Mouse (Mus musculus): ENCODE data around the gene Paics.

The Paics gene

GRCm38 (mm10) chr5:77011082-77011481 is 60.0 kb downstream of the Paics start:
- peak; percentile 29 for DNase-seq (ENCODE audit: low read depth)

GRCm38 (mm10) chr5:77013171-77013570 is 62.1 kb downstream of the Paics start:
- DNase-seq (ENCODE audit: low read depth), result no peak

GRCm38 (mm10) chr5:77015544-77016482 is 64.7 kb downstream of the Paics start, which contains the start of gene Thegl:
Gene Thegl, plus strand, starts transcription at chr5:77016023.
- peak; percentile 90 for DNase-seq (ENCODE audit: low read depth)

Data from c-Kit-positive CD71-positive TER-119-negative erythroid progenitor cells, embryonic 14.5 days (primary cell).